Mouse (Mus musculus) small intestine, adult 2 months (tissue): ENCODE measurements around the gene H2-Q7.

Experiments used
- CTCF ChIP-seq: fragments of 200-500 bp; IDR thresholded peaks from 2 replicates; pipeline ENCODE4 v1.5.1; 2012; ENCODE audit warnings: low read depth, mild to moderate bottlenecking, control low read depth, inconsistent platforms, low read length, moderate library complexity, mixed read lengths; ENCODE audit not compliant: insufficient replicate concordance, insufficient read length; ENCODE audit errors: extremely low read depth
- POLR2A ChIP-seq: fragments of 200-500 bp; IDR thresholded peaks from 2 replicates; pipeline ENCODE4 v1.6.1; 2012; ENCODE audit warnings: low read depth, mild to moderate bottlenecking, control low read depth, inconsistent platforms, low read length, moderate library complexity

DNA sequence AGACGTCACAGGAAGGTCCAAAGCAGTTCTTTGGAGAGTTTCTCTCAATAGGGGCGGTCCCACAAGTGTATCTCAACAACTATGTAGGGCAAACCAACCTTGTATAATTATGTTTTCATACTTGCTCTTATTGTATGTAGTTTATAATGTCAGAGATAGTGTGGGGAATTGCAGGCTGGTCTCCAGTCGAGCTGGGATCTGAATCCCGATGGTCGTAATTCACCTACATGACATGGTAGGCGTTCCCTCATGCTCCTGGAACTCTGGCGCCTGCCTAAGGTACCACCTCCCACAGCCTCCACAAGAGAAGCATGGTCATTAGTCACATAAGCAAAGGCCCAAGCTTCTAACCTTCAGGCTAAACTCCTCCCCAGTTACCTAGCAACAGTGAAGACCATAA is 20.2 kb upstream of the H2-Q7 start:
- TF ChIP-seq CTCF (no peak), POLR2A (no peak)
